15 mouse cellular contexts compared by ENCODE assay signal in genomic region chr1:135181880-135182623, GRCm38 (mm10). TPM values are rescaled to one million over a fixed set of nuclear protein-coding genes. Genes with fewer than 3 reads are reported as not detected.
A peak's percentile ranks its signal among the peaks of the same experiment; 100 is the strongest.
DNase-seq lines count a peak whose midpoint lies in the region; ATAC-seq and TF ChIP-seq lines count a peak whose summit lies in the region.
"Had no signal": no experiment of that assay in that cellular context is flagged by ENCODE, and none has a peak within 500 bp of the region (broad histone marks: within the 10 kb centered on the region; RNA-seq: fewer than 3 reads in every experiment).

No protein-coding gene starts in this region.

- H3K9ac ChIP-seq in liver, postnatal 0 days (replicated peaks): no peak overlapping the region
- no peak overlapping the region for H3K9ac ChIP-seq in neural tube, embryonic 15.5 days (replicated peaks)
- H3K9ac ChIP-seq: liver, embryonic 15.5 days had no signal

- peak; percentile 64 to 69 for DNase-seq in cerebellum, postnatal 14 days
- DNase-seq in cerebellum, postnatal 4 days (ENCODE audit: low spot score in 2 of 2): no peak
- DNase-seq in liver, postnatal 0 days: peak; percentile 36
- DNase-seq in liver: no peak
- peak; percentile 83 for DNase-seq in kidney, postnatal 10 days
- no peak for DNase-seq in gastrocnemius, postnatal 14 days
- DNase-seq in spleen, postnatal 14 days (ENCODE audit: low spot score in 2 of 2): no peak
- DNase-seq: B cell, adult 2 months; gastrocnemius, postnatal 25 days; heart, postnatal 4 days had no signal

- no peak for TF ChIP-seq CTCF in liver, postnatal 0 days (IDR thresholded peaks at IDR 0.05; ENCODE audit: low read depth)

- WGBS in liver, postnatal 0 days (ENCODE audit: insufficient replicate concordance): 78% methylated on average over 8 of the region's 8 CpGs
- 79% methylated on average over 8 of the region's 8 CpGs for WGBS in neural tube, embryonic 15.5 days

- no peaks in the 10 kb centered on the region for H3K9me3 ChIP-seq in liver, postnatal 0 days (ENCODE audit: low read length)
- H3K9me3 ChIP-seq in neural tube, embryonic 15.5 days (replicated peaks): no peaks in the 10 kb centered on the region
- H3K9me3 ChIP-seq: liver, embryonic 15.5 days had no signal

- no peak overlapping the region for H3K4me2 ChIP-seq in liver, postnatal 0 days (ENCODE audit: low read depth, low read length)
- H3K4me2 ChIP-seq in neural tube, embryonic 15.5 days: no peak overlapping the region
- H3K4me2 ChIP-seq: heart, embryonic 11.5 days; liver, embryonic 15.5 days; midbrain, embryonic 11.5 days had no signal

- peak; percentile 66; the same call in 1 of the 2 replicates for ATAC-seq in liver, postnatal 0 days
- no peak for ATAC-seq in neural tube, embryonic 15.5 days (ENCODE audit: low FRiP score)
- ATAC-seq: forebrain, embryonic 16.5 days had no signal

- no peak overlapping the region for H3K4me3 ChIP-seq in liver, postnatal 0 days (ENCODE audit: low read depth, low read length)
- H3K4me3 ChIP-seq in neural tube, embryonic 15.5 days (replicated peaks): no peak overlapping the region
- H3K4me3 ChIP-seq: liver, embryonic 15.5 days had no signal

- no peak for TF ChIP-seq EP300 in liver, postnatal 0 days (IDR thresholded peaks at IDR 0.05; ENCODE audit: low read depth)

- no peak overlapping the region for H3K27ac ChIP-seq in liver, postnatal 0 days (ENCODE audit: low read depth)
- no peak overlapping the region for H3K27ac ChIP-seq in neural tube, embryonic 15.5 days (replicated peaks)
- H3K27ac ChIP-seq: liver, embryonic 15.5 days had no signal

- no peaks in the 10 kb centered on the region for H3K36me3 ChIP-seq in liver, postnatal 0 days (replicated peaks; ENCODE audit: insufficient read depth, low read length)
- no peaks in the 10 kb centered on the region for H3K36me3 ChIP-seq in neural tube, embryonic 15.5 days
- H3K36me3 ChIP-seq: liver, embryonic 15.5 days had no signal

- intact Hi-C loops in gastrocnemius, postnatal 14 days (cut with DNase I; ENCODE audit: low total_unique reads): loop anchor here (5.0 kb wide), 1 partner anchor 70 kb away; no protein-coding TSS in a partner anchor

- 0 out of 2 replicates have a peak, but pooled peaks cover 4% of the 10 kb centered on the region for H3K27me3 ChIP-seq in liver, postnatal 0 days (ENCODE audit: insufficient read depth, low read length)
- 0 out of 2 replicates have a peak, but pooled peaks cover 2% of the 10 kb centered on the region for H3K27me3 ChIP-seq in neural tube, embryonic 15.5 days (replicated peaks)

- H3K4me1 ChIP-seq in liver, postnatal 0 days (ENCODE audit: insufficient read depth): 0 out of 2 replicates have a peak, but pooled peaks cover 4% of the 10 kb centered on the region
- H3K4me1 ChIP-seq in neural tube, embryonic 15.5 days: peaks cover 3% of the 10 kb centered on the region; the same call in 1 of the 2 replicates

RNA-seq across cellular contexts. Expression of gene Gpr37l1, which starts 14.6 kb away (rescaled TPM):
- not detected in 2 replicates for polyA plus RNA-seq in liver, postnatal 0 days (2015; fragmentation: Nextera tagmentation; extraction: Ambion mirVana)
- polyA plus RNA-seq in neural tube, embryonic 15.5 days (2015; fragmentation: Nextera tagmentation; extraction: Ambion mirVana): 1.4 and 1.7 TPM in 2 replicates
- total RNA-seq in gastrocnemius, postnatal 14 days (2021): 1 to 10 TPM in 1 of 2 experiments, under 1 TPM in 1; 0.78 to 2.5 TPM
- polyA plus RNA-seq: heart, embryonic 11.5 days; liver, embryonic 15.5 days; midbrain, embryonic 11.5 days had no signal

RNA-seq across cellular contexts. Expression of gene Arl8a, which starts 35.4 kb away (rescaled TPM):
- 11.3 and 12.5 TPM in 2 replicates for polyA plus RNA-seq in liver, postnatal 0 days (2015; fragmentation: Nextera tagmentation; extraction: Ambion mirVana)
- polyA plus RNA-seq in neural tube, embryonic 15.5 days (2015; fragmentation: Nextera tagmentation; extraction: Ambion mirVana): 314 and 353 TPM in 2 replicates
- 10 to 100 TPM; 25.1 to 26.8 TPM for total RNA-seq in gastrocnemius, postnatal 14 days (2021)

RNA-seq across cellular contexts. Expression of gene Ptpn7, which starts 49.6 kb away (rescaled TPM):
- 5.4 and 6.7 TPM in 2 replicates for polyA plus RNA-seq in liver, postnatal 0 days (2015; fragmentation: Nextera tagmentation; extraction: Ambion mirVana)
- 0.36 and 15.5 TPM in 2 replicates for polyA plus RNA-seq in neural tube, embryonic 15.5 days (2015; fragmentation: Nextera tagmentation; extraction: Ambion mirVana)
- total RNA-seq in gastrocnemius, postnatal 14 days (2021): under 1 TPM; 0.18 to 0.41 TPM

Comparison
In these comparisons a context has a peak if more than half of its experiments do, and no peak if none do; other contexts are left out.
1. DNase-seq: peak in cerebellum, postnatal 14 days (2 of 2), liver, postnatal 0 days (single experiment) and kidney, postnatal 10 days (single experiment); none in cerebellum, postnatal 4 days (0 of 2), liver (single experiment), gastrocnemius, postnatal 14 days (single experiment) and spleen, postnatal 14 days (0 of 2).
2. RNA of gene Arl8a, which starts 35.4 kb away (polyA plus RNA-seq): 314 to 353 TPM in neural tube, embryonic 15.5 days; 11.3 to 12.5 TPM in liver, postnatal 0 days; every median in the first group is over 10 times any median in the second.